Mouse (Mus musculus) neural tube, embryonic 14.5 days (tissue): ENCODE results near the gene Pik3ip1. TPM values are rescaled to one million over a fixed set of nuclear protein-coding genes. Genes with fewer than 3 reads are reported as not detected.

Experiments used
- ATAC-seq: fragments of 200-750 bp; cut with Nextera tagmentation; 2 replicates; pipeline ENCODE4 v1.8.0; 2017; ENCODE audit warnings: low read depth, mild to moderate bottlenecking, moderate TSS enrichment, moderate library complexity
- H3K27ac ChIP-seq: fragments of 300-500 bp; sonication (generic); 2 replicates; pipeline ENCODE4 v1.5.1; 2014; ENCODE audit warnings: low read depth, mild to moderate bottlenecking, control low read depth, low read length, moderate library complexity, mixed read lengths
- H3K27me3 ChIP-seq: fragments of 300-500 bp; sonication (generic); 2 replicates; pipeline ENCODE4 v1.6.1; 2014; ENCODE audit warnings: low read length; ENCODE audit not compliant: control insufficient read depth, insufficient read depth
- H3K36me3 ChIP-seq: fragments of 300-500 bp; sonication (generic); 2 replicates; pipeline ENCODE4 v1.6.1; 2014; ENCODE audit warnings: low read length, mixed read lengths; ENCODE audit not compliant: control insufficient read depth, insufficient read depth
- H3K4me1 ChIP-seq: fragments of 300-500 bp; sonication (generic); 2 replicates; pipeline ENCODE4 v1.6.1; 2014; ENCODE audit warnings: low read length; ENCODE audit not compliant: control insufficient read depth, insufficient read depth
- H3K4me2 ChIP-seq: fragments of 300-500 bp; sonication (generic); 2 replicates; pipeline ENCODE4 v1.6.1; 2014; ENCODE audit warnings: mild to moderate bottlenecking, low read depth, low read length, control low read depth
- H3K4me3 ChIP-seq: fragments of 300-500 bp; sonication (generic); 2 replicates; pipeline ENCODE4 v1.5.1; 2014; ENCODE audit warnings: low read depth, low read length, control low read depth, mixed read lengths
- H3K9ac ChIP-seq: fragments of 300-500 bp; sonication (generic); replicated peaks from 2 replicates; pipeline ENCODE4 v1.6.1; 2014; ENCODE audit warnings: low read depth, mild to moderate bottlenecking, control low read depth, low read length, mixed read lengths
- H3K9me3 ChIP-seq: fragments of 300-500 bp; sonication (generic); 2 replicates; pipeline ENCODE4 v1.6.1; 2016; ENCODE audit warnings: low read length; ENCODE audit not compliant: control insufficient read depth
- WGBS: fragments of 180-500 bp; shearing (Covaris S2); extraction: QIAGEN DNeasy Blood & Tissue Kit; methylation state at CpG from one replicate; pipeline ENCODE4 v1.1.7; 2014; 5-methylcytosine and 5-hydroxymethylcytosine counted together
- polyA plus RNA-seq: library from polyadenylated mRNA; unstranded; fragments of >200 nt; fragmentation: Nextera tagmentation; extraction: Ambion mirVana; gene quantifications from 2 replicates; pipeline ENCODE4 v1.2.1, GENCODE M21; 2014

Gene Pik3ip1
- polyA plus RNA-seq, 1 experiment from 2014 or later, result 24.2 TPM

- no peak for ATAC-seq
- Histone ChIP-seq H3K4me1 (no peaks in the 10 kb centered on the region), H3K4me3 (no peak overlapping the region), H3K9me3 (no peaks in the 10 kb centered on the region), H3K36me3 (peaks cover 17% of the 10 kb centered on the region), H3K9ac (no peak overlapping the region), H3K4me2 (no peak overlapping the region), H3K27me3 (no peaks in the 10 kb centered on the region), H3K27ac (no peak overlapping the region)
- 80% methylated on average over 3 of the region's 3 CpGs for WGBS
These were observed 32.7 kb downstream of the Pik3ip1 start for GRCm38 (mm10) chr11:3362854-3363253.

- Histone ChIP-seq H3K27ac (no peak overlapping the region), H3K36me3 (0 out of 2 replicates have a peak, but pooled peaks cover 3% of the 10 kb centered on the region), H3K27me3 (no peaks in the 10 kb centered on the region), H3K4me2 (no peak overlapping the region), H3K9ac (no peak overlapping the region; the same call in 1 of the 2 replicates), H3K4me3 (no peak overlapping the region), H3K9me3 (no peaks in the 10 kb centered on the region), H3K4me1 (peaks cover 22% of the 10 kb centered on the region)
- 90% methylated on average over 7 of the region's 7 CpGs for WGBS
- ATAC-seq, result no peak
These were observed 36.2 kb downstream of the Pik3ip1 start for GRCm38 (mm10) chr11:3366411-3366810.

- ATAC-seq, result no peak
- H3K4me1 ChIP-seq, result peaks cover 27% of the 10 kb centered on the region
- H3K9ac ChIP-seq, result no peak overlapping the region
- WGBS, result 50% methylated on average over 7 of the region's 7 CpGs
- no peak overlapping the region for H3K4me3 ChIP-seq
- H3K36me3 ChIP-seq, result no peaks in the 10 kb centered on the region
- no peak overlapping the region for H3K27ac ChIP-seq
- peak overlapping the region; percentile 78 for H3K4me2 ChIP-seq
- no peaks in the 10 kb centered on the region for H3K27me3 ChIP-seq
- H3K9me3 ChIP-seq, result no peaks in the 10 kb centered on the region
These were observed 38.8 kb downstream of the Pik3ip1 start for GRCm38 (mm10) chr11:3368983-3369382.

GRCm38 (mm10) chr11:3369449-3369848 lies 39.2 kb downstream of the Pik3ip1 start:
- peaks cover 32% of the 10 kb centered on the region for H3K4me1 ChIP-seq

GRCm38 (mm10) chr11:3370162-3370561 lies 40.0 kb downstream of the Pik3ip1 start:
- H3K36me3 ChIP-seq, result no peaks in the 10 kb centered on the region
- peak overlapping the region; percentile 88 for H3K9ac ChIP-seq
- peak overlapping the region; percentile 64 for H3K4me3 ChIP-seq
- H3K27ac ChIP-seq, result no peak overlapping the region
- H3K27me3 ChIP-seq, result no peaks in the 10 kb centered on the region
- ATAC-seq, result no peak
- H3K9me3 ChIP-seq, result no peaks in the 10 kb centered on the region
- 74% methylated on average over 2 of the region's 2 CpGs for WGBS
- H3K4me1 ChIP-seq, result peaks cover 33% of the 10 kb centered on the region
- peak overlapping the region; percentile 78 for H3K4me2 ChIP-seq

More at GRCm38 (mm10) chr11:3369449-3369848, 39.2 kb downstream of the Pik3ip1 start:
- no peak for ATAC-seq
- no peaks in the 10 kb centered on the region for H3K27me3 ChIP-seq
- peak overlapping the region; percentile 64; the same call in 1 of the 2 replicates for H3K4me3 ChIP-seq
- H3K27ac ChIP-seq, result no peak overlapping the region
- WGBS, result 72% methylated on average over 5 of the region's 5 CpGs
- H3K9me3 ChIP-seq, result no peaks in the 10 kb centered on the region
- no peaks in the 10 kb centered on the region for H3K36me3 ChIP-seq
- no peak overlapping the region; the same call in 1 of the 2 replicates for H3K9ac ChIP-seq
- H3K4me2 ChIP-seq, result peak overlapping the region; percentile 78

- WGBS, result 3% methylated on average over 27 of the region's 27 CpGs
- H3K4me2 ChIP-seq, result peak overlapping the region; percentile 78
- peak; percentile 96 for ATAC-seq
These were observed 40.9 kb downstream of the Pik3ip1 start for GRCm38 (mm10) chr11:3370928-3371598.

GRCm38 (mm10) chr11:3371599-3372295 lies 41.5 kb downstream of the Pik3ip1 start:
- 22% methylated on average over 7 of the region's 7 CpGs for WGBS
- peak; percentile 5; the same call in 1 of the 2 replicates for ATAC-seq
- peak overlapping the region; percentile 78 for H3K4me2 ChIP-seq
- H3K27ac ChIP-seq, result peak overlapping the region; percentile 89
- H3K9ac ChIP-seq, result peak overlapping the region; percentile 88
- no peaks in the 10 kb centered on the region for H3K27me3 ChIP-seq
- peak overlapping the region; percentile 64 for H3K4me3 ChIP-seq
- H3K9me3 ChIP-seq, result no peaks in the 10 kb centered on the region
- H3K4me1 ChIP-seq, result peaks cover 33% of the 10 kb centered on the region
- no peaks in the 10 kb centered on the region for H3K36me3 ChIP-seq

More at GRCm38 (mm10) chr11:3370928-3371598, 40.9 kb downstream of the Pik3ip1 start:
- Histone ChIP-seq H3K9me3 (no peaks in the 10 kb centered on the region), H3K4me1 (peaks cover 33% of the 10 kb centered on the region), H3K27ac (peak overlapping the region; percentile 89), H3K9ac (peak overlapping the region; percentile 88), H3K27me3 (no peaks in the 10 kb centered on the region), H3K4me3 (peak overlapping the region; percentile 64), H3K36me3 (no peaks in the 10 kb centered on the region)

DNA sequence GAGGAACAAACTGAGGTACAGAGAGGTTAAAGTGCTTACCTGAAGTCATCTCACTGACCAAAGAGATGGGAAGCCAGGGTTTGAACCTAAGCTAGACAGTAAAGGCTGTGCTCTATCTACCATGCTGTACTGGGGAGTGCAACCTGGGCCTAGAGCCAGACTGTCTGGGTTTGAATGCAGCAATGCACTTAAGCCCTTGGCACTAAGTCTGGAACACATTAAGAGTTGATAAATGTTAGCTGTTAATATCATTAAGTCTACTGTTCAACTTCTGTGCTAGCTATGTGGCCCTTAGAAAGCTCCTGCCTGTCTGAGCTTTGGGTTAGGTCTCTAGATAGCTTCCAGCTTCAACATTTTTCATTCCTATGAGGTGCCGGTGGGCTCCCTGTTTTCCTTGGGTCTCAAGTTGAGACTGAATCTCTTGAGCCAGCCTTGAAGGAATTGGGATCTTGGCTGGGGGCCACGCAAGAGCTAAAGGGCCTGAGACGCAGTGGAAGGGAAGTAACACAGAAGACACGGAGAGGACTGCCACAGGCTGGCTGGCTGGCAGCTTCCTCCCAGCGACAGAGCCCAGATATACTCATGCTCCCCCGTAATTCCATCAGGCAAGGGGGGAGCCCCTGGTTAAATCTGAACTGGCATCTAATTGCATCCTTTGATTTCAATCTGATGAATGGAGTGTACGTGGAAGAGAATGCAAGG lies 43.5 kb downstream of the Pik3ip1 start:
- ATAC-seq, result peak; percentile 12; the same call in 1 of the 2 replicates
- H3K9me3 ChIP-seq, result no peaks in the 10 kb centered on the region
- WGBS, result 23% methylated on average over 7 of the region's 7 CpGs
- no peaks in the 10 kb centered on the region for H3K36me3 ChIP-seq
- H3K27ac ChIP-seq, result peak overlapping the region; percentile 73
- peak overlapping the region; percentile 11; the same call in 1 of the 2 replicates for H3K4me2 ChIP-seq
- no peak overlapping the region for H3K4me3 ChIP-seq
- no peak overlapping the region for H3K9ac ChIP-seq
- H3K27me3 ChIP-seq, result no peaks in the 10 kb centered on the region
- H3K4me1 ChIP-seq, result peaks cover 30% of the 10 kb centered on the region
